Mouse (Mus musculus) CH12.LX (cell line): Measurements from ENCODE around the gene Ms4a18. TPM values are rescaled to one million over a fixed set of nuclear protein-coding genes. Genes with fewer than 3 reads are reported as not detected.

Experiments used
- DNase-seq: peaks from one replicate; pipeline ENCODE4 v3.0.0-alpha.2; 2013; ENCODE audit errors: extremely low read depth
- H3K27ac ChIP-seq: 2 replicates; pipeline ENCODE4 v1.5.1; 2012; ENCODE audit warnings: low read depth, mild to moderate bottlenecking, control low read depth, moderate library complexity; ENCODE audit not compliant: insufficient read depth
- H3K27me3 ChIP-seq: replicated peaks from 2 replicates; pipeline ENCODE3; 2012; ENCODE audit warnings: inconsistent platforms
- H3K36me3 ChIP-seq, 2 experiments: replicated peaks in 1 of 2; 2 replicates each; pipeline versions ENCODE3 to v1.6.1; 2012; ENCODE audit warnings: inconsistent platforms in 1 of 2, low read length in 1 of 2, mild to moderate bottlenecking in 1 of 2, mixed read lengths in 1 of 2, moderate library complexity in 1 of 2; ENCODE audit not compliant: control insufficient read depth in 1 of 2, insufficient read depth in 1 of 2
- H3K4me1 ChIP-seq, 2 experiments: 2 replicates each; pipeline ENCODE4 v1.6.1; 2012; ENCODE audit warnings: inconsistent platforms in 1 of 2, moderate library complexity in 1 of 2; ENCODE audit not compliant: insufficient read depth in 2 of 2, control insufficient read depth in 1 of 2
- H3K4me2 ChIP-seq: 2 replicates; pipeline ENCODE4 v1.6.1; 2012; ENCODE audit warnings: low read depth, mild to moderate bottlenecking, control low read depth; ENCODE audit not compliant: poor library complexity, insufficient read depth, severe bottlenecking
- H3K4me3 ChIP-seq, 3 experiments: fragments of 150-350 bp in 1 of 3; sonication (generic) in 1 of 3; replicated peaks in 1 of 3; 2 replicates each; pipeline versions ENCODE3 to v1.5.1; 2011 to 2012; ENCODE audit warnings: low read depth in 2 of 3, low read length in 2 of 3, mild to moderate bottlenecking in 2 of 3, moderate library complexity in 2 of 3, control low read depth in 1 of 3, improper control_type of control experiment in 1 of 3, inconsistent platforms in 1 of 3, mixed read lengths in 1 of 3; ENCODE audit not compliant: poor library complexity in 1 of 3
- H3K79me2 ChIP-seq: replicated peaks from 2 replicates; pipeline ENCODE4 v1.6.1; 2012; ENCODE audit warnings: mild to moderate bottlenecking, moderate library complexity; ENCODE audit not compliant: control insufficient read depth, poor library complexity, insufficient read depth, severe bottlenecking; ENCODE audit errors: extremely low read depth
- H3K9ac ChIP-seq: 2 replicates; pipeline ENCODE4 v1.6.1; 2012; ENCODE audit warnings: low read depth, mild to moderate bottlenecking, control low read depth, moderate library complexity; ENCODE audit not compliant: insufficient read depth
- H3K9me3 ChIP-seq: replicated peaks from 2 replicates; pipeline ENCODE3; 2012; ENCODE audit warnings: low read length, inconsistent platforms, mixed read lengths
- BHLHE40 ChIP-seq: IDR thresholded peaks from 2 replicates; pipeline ENCODE4 v1.6.1; 2011; ENCODE audit warnings: mild to moderate bottlenecking, low read depth, low read length, improper control_type of control experiment
- E2F4 ChIP-seq: IDR thresholded peaks from 2 replicates; pipeline ENCODE4 v1.6.1; 2011; ENCODE audit warnings: low read depth, low read length, improper control_type of control experiment; ENCODE audit not compliant: insufficient replicate concordance
- EP300 ChIP-seq: IDR thresholded peaks from 2 replicates; pipeline ENCODE4 v1.6.1; 2011; ENCODE audit warnings: low read length, improper control_type of control experiment
- ETS1 ChIP-seq: conservative IDR thresholded peaks from 2 replicates; pipeline ENCODE4 v1.6.1; 2012; ENCODE audit warnings: low read depth, mild to moderate bottlenecking, inconsistent platforms, low read length, improper control_type of control experiment, moderate library complexity
- GABPA ChIP-seq: IDR thresholded peaks from 2 replicates; pipeline ENCODE4 v1.6.1; 2012; ENCODE audit warnings: low read depth, low read length, improper control_type of control experiment, inconsistent platforms; ENCODE audit not compliant: insufficient replicate concordance
- KAT2A ChIP-seq: IDR thresholded peaks from 2 replicates; pipeline ENCODE4 v1.6.1; 2012; ENCODE audit warnings: low read length, improper control_type of control experiment, inconsistent platforms; ENCODE audit not compliant: insufficient replicate concordance
- MAX ChIP-seq: IDR thresholded peaks from 2 replicates; pipeline ENCODE4 v1.6.1; 2011; ENCODE audit warnings: low read length, improper control_type of control experiment
- MAZ ChIP-seq: IDR thresholded peaks from 2 replicates; pipeline ENCODE4 v1.6.1; 2012; ENCODE audit warnings: low read depth, mild to moderate bottlenecking, inconsistent platforms, low read length, improper control_type of control experiment, moderate library complexity
- NELFE ChIP-seq: IDR thresholded peaks from 2 replicates; pipeline ENCODE4 v1.6.1; 2011; ENCODE audit warnings: low read depth, low read length, improper control_type of control experiment
- NRF1 ChIP-seq: IDR thresholded peaks from 2 replicates; pipeline ENCODE4 v1.6.1; 2014; ENCODE audit warnings: low read depth, mild to moderate bottlenecking, inconsistent platforms, low read length, improper control_type of control experiment, moderate library complexity
- PAX5 ChIP-seq: IDR thresholded peaks from 2 replicates; pipeline ENCODE4 v1.6.1; 2012; ENCODE audit warnings: low read length, inconsistent platforms, mixed read lengths
- RCOR1 ChIP-seq: conservative IDR thresholded peaks from 2 replicates; pipeline ENCODE4 v1.6.1; 2012; ENCODE audit warnings: low read depth, mild to moderate bottlenecking, inconsistent platforms, low read length, improper control_type of control experiment
- TBP ChIP-seq: conservative IDR thresholded peaks from 2 replicates; pipeline ENCODE4 v1.6.1; 2011; ENCODE audit warnings: low read depth, low read length, improper control_type of control experiment
- UBTF ChIP-seq: IDR thresholded peaks from 2 replicates; pipeline ENCODE4 v1.6.1; 2012; ENCODE audit warnings: low read depth, mild to moderate bottlenecking, inconsistent platforms, low read length, improper control_type of control experiment, moderate library complexity
- ZC3H11A ChIP-seq: IDR thresholded peaks from 2 replicates; pipeline ENCODE4 v1.6.1; 2012; ENCODE audit warnings: low read depth, mild to moderate bottlenecking, inconsistent platforms, low read length, improper control_type of control experiment
- ZNF384 ChIP-seq: IDR thresholded peaks from 2 replicates; pipeline ENCODE4 v1.6.1; 2012; ENCODE audit warnings: low read depth, low read length, improper control_type of control experiment, inconsistent platforms
- dilution Hi-C: fragments of 300-500 bp; cut with MboI; formaldehyde crosslinking; loops from 2 replicates; pipeline ENCODE4 v1.14.3; 2020; ENCODE audit warnings: low sequenced_read_pairs; ENCODE audit not compliant: extremely low pct_unique_long_range_greater_than_20kb, extremely low pct_ligation_motif_present
- in situ Hi-C: fragments of 300-500 bp; cut with MboI; formaldehyde crosslinking; loops from 3 replicates; pipeline ENCODE4 v1.14.3; 2019; ENCODE audit warnings: low sequenced_read_pairs, low pct_ligation_motif_present, low pct_unique_long_range_greater_than_20kb, mixed read lengths
- polyA plus RNA-seq: library from polyadenylated mRNA; unstranded; fragments of >175 nt; gene quantifications from 2 replicates; pipeline ENCODE4 v1.2.1, GENCODE M21; 2012; ENCODE audit warnings: low read depth; ENCODE audit not compliant: insufficient read length
- total RNA-seq, 2 experiments: library from RNA; depleted of rRNA; stranded (reverse); fragments of 300-350 nt in 1 of 2; fragments of >200 nt in 1 of 2; gene quantifications; 2 replicates each; pipeline ENCODE4 v1.2.3; 2012 to 2014

Gene Ms4a18
- total and polyA plus RNA-seq, 3 experiments: not detected

DNA sequence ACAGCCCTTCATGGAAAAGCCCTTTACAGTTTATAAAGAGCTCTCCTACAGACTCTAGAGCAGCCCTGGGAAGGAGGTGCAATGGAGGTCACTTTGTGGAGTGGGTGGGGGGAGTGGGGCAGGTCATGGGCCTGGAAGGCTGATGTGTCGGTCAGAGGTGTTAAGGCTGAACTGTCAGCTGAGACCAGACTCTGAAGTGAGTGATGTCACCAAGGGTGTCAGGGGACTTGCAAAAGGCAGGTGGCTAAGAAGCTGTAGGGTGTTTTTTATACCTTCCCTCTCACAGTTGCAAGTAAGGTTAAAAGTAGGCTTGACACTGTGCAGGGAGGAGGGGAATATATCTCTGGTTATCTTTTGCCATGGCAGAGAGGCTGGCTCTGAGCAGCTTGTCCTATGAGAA lies 27.1 kb downstream of the Ms4a18 start:
- in situ Hi-C loops: no loop called here
- Histone ChIP-seq H3K4me1 (peaks cover 0 to 28% of the 10 kb centered on the region in 2 experiments; a peak in 2 of 4 replicates), H3K27ac (no peak overlapping the region), H3K4me2 (no peak overlapping the region), H3K79me2 (no peaks in the 10 kb centered on the region), H3K27me3 (peaks cover 2% of the 10 kb centered on the region), H3K9me3 (no peaks in the 10 kb centered on the region), H3K4me3 (no peak overlapping the region), H3K9ac (no peak overlapping the region), H3K36me3 (no peaks in the 10 kb centered on the region)
- no peak for DNase-seq
- dilution Hi-C loops: no loop called here
- TF ChIP-seq BHLHE40 (no peak), RCOR1 (no peak), UBTF (no peak), TBP (no peak), KAT2A (no peak), ETS1 (no peak), MAZ (no peak), ZNF384 (no peak)
- TF ChIP-seq, all 38 proteins: peak for 0

DNA sequence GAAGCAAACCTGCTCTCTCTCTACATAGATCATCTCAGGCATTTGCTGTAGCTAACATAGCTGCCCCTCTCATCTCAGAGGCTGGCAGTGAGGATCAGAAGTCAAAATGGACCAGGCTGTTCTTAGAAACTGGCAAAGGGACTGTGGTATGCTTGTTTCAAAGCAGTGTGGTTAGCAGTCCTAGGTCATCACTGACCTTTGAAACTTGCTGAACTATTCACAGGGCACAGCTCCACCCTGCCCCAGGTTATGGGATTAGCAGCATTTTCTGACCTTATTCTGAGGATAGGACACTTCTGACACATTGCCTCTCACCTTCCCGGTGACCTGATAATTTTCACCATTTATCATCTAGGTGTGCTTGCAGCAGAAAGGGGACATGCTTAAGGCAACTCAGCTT lies 29.3 kb downstream of the Ms4a18 start:
- H3K9me3 ChIP-seq: no peaks in the 10 kb centered on the region
- H3K27me3 ChIP-seq: peaks cover 2% of the 10 kb centered on the region
- H3K79me2 ChIP-seq: no peaks in the 10 kb centered on the region
- no peaks in the 10 kb centered on the region for H3K36me3 ChIP-seq
- no peak overlapping the region for H3K4me3 ChIP-seq
- H3K4me1 ChIP-seq: peaks cover 0 to 15% of the 10 kb centered on the region in 2 experiments; a peak in 2 of 4 replicates
- in situ Hi-C loops (no loop called here), dilution Hi-C loops (no loop called here)
- no peak overlapping the region for H3K4me2 ChIP-seq
- no peak overlapping the region for H3K27ac ChIP-seq
- TF ChIP-seq MAX: no peak
- TF ChIP-seq GABPA: no peak
- TF ChIP-seq PAX5: no peak
- no peak for TF ChIP-seq RCOR1
- no peak for TF ChIP-seq NRF1
- no peak for TF ChIP-seq NELFE
- TF ChIP-seq E2F4: no peak
- no peak for TF ChIP-seq MAZ
- TF ChIP-seq ETS1: no peak
- DNase-seq: no peak
- H3K9ac ChIP-seq: no peak overlapping the region

DNA sequence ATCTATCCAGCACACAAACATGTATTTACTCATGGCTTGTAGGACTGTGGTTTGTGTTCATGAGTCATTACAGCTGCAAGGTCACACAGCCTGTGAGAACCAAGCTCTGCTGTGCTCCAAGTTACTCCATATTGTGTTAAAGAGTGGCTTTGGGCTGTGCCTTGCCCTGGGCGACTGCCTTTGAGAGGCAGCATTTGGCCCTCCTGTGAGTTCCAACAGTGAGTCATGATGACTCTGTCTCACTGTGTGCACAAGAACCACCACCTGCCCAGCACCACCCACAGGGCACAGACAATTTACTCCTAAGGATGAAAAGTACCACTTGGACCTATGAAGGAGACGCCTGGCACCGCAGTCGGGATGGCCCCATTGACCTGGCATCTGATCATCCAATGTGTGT lies 31.9 kb downstream of the Ms4a18 start:
- Histone ChIP-seq H3K36me3 (no peaks in the 10 kb centered on the region), H3K4me2 (no peak overlapping the region), H3K27ac (no peak overlapping the region), H3K9me3 (no peaks in the 10 kb centered on the region), H3K9ac (no peak overlapping the region), H3K27me3 (no peaks in the 10 kb centered on the region), H3K4me3 (no peak overlapping the region), H3K4me1 (peaks cover 4 to 9% of the 10 kb centered on the region in 2 experiments; a peak in 3 of 4 replicates), H3K79me2 (no peaks in the 10 kb centered on the region)
- TF ChIP-seq ZC3H11A (no peak), EP300 (no peak), E2F4 (no peak), NELFE (no peak), ZNF384 (no peak)
- DNase-seq: no peak
- in situ Hi-C loops (no loop called here), dilution Hi-C loops (no loop called here)
